In the genomic region with DNA sequence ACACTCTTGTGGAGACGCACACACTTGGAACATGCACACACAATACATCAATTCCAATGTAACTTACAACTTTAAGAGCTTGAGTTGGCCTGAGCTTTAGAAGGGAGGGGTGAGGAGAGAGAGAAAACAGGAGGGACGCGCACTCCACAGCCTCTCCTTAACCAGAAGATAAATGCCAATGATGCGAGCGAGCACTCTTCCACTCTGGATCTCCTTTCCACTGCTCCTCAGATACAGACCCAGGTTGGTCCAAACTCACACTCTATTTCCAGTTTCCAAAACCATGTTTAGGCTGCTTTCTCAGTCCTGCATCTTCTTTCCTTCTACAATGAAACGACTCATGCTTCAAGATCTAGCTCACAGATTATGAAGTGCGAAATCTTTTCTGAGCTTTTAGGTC, we compare ENCODE assay signal across 22 mouse cellular contexts. TPM values are rescaled to one million over a fixed set of nuclear protein-coding genes. Genes with fewer than 3 reads are reported as not detected.
DNase-seq lines count a peak whose midpoint lies in the region; ATAC-seq and TF ChIP-seq lines count a peak whose summit lies in the region.
"Had no signal": no experiment of that assay in that cellular context is flagged by ENCODE, and none has a peak within 500 bp of the region (broad histone marks: within the 10 kb centered on the region; RNA-seq: fewer than 3 reads in every experiment).

No protein-coding gene starts in this region.

- 0 out of 2 replicates have a peak overlapping the region, but pooled peaks have one; percentile 34 for H3K27ac ChIP-seq in left cerebral cortex, adult 2 months
- no peak overlapping the region for H3K27ac ChIP-seq in midbrain, embryonic 11.5 days (ENCODE audit: low read depth, low read length)
- no peak overlapping the region for H3K27ac ChIP-seq in midbrain, postnatal 0 days (ENCODE audit: low read depth, low read length)

- intact Hi-C loops in left cerebral cortex, adult 2 months (cut with DNase I), result no loop called here
- intact Hi-C loops in left cerebral cortex, postnatal 25 days (cut with DNase I), result no loop called here

- H3K27me3 ChIP-seq in midbrain, embryonic 11.5 days (ENCODE audit: control insufficient read depth, insufficient read depth, low read length), result no peaks in the 10 kb centered on the region
- no peaks in the 10 kb centered on the region for H3K27me3 ChIP-seq in midbrain, postnatal 0 days (ENCODE audit: insufficient read depth, low read length)
- H3K27me3 ChIP-seq: CH12.LX, Patski had no signal

- no peak for TF ChIP-seq CTCF in left cerebral cortex, adult 2 months (IDR thresholded peaks at IDR 0.05)
- TF ChIP-seq CTCF in midbrain, postnatal 0 days (IDR thresholded peaks at IDR 0.05), result no peak

- H3K4me2 ChIP-seq in midbrain, embryonic 11.5 days, result no peak overlapping the region
- H3K4me2 ChIP-seq in midbrain, postnatal 0 days (ENCODE audit: low read depth, low read length, poor library complexity, severe bottlenecking), result no peak overlapping the region

- H3K4me1 ChIP-seq in midbrain, embryonic 11.5 days (ENCODE audit: control insufficient read depth, insufficient read depth, low read length), result no peaks in the 10 kb centered on the region
- no peaks in the 10 kb centered on the region for H3K4me1 ChIP-seq in midbrain, postnatal 0 days (ENCODE audit: insufficient read depth, low read length)

- 95% methylated on average over 7 of the region's 7 CpGs for WGBS in midbrain, embryonic 11.5 days
- 95% methylated on average over 7 of the region's 7 CpGs for WGBS in midbrain, postnatal 0 days

- peak; percentile 50 for ATAC-seq in frontal cortex, adult (ENCODE audit: low TSS enrichment)
- no peak for ATAC-seq in midbrain, embryonic 11.5 days (ENCODE audit: low FRiP score)
- ATAC-seq in midbrain, postnatal 0 days (ENCODE audit: low FRiP score), result no peak
- ATAC-seq in erythroid progenitor cell, adult 5-6 weeks (replicated peaks; ENCODE audit: low FRiP score, poor library complexity, severe bottlenecking), result 0 out of 2 replicates have a peak, but pooled peaks have one; percentile 34
- ATAC-seq: activated CD4-positive, CD25-positive, alpha-beta regulatory T cell, adult 4 months; CD4-positive, CD25-positive, alpha-beta regulatory T cell, adult 4 months; Patski had no signal

- DNase-seq in frontal cortex, postnatal 36 days (ENCODE audit: low spot score in 2 of 2), result no peak
- no peak for DNase-seq in left cerebral cortex, adult 2 months (ENCODE audit: extremely low spot score in 1 of 2, low spot score in 2 of 2)
- DNase-seq in left cerebral cortex, postnatal 25 days (ENCODE audit: low spot score in 2 of 2), result no peak
- DNase-seq in midbrain, embryonic 11.5 days (ENCODE audit: low spot score, missing footprints), result peak; percentile 77
- no peak for DNase-seq in midbrain, postnatal 0 days (ENCODE audit: low spot score)
- DNase-seq in adrenal gland, postnatal 25 days, result no peak
- DNase-seq: adrenal gland, adult 2 months; adrenal gland, adult 8-10 months; adrenal gland, postnatal 10 days; adrenal gland, postnatal 14 days; adrenal gland, postnatal 36 days; B cell, adult 2 months; cerebellum, adult 11 months; cerebellum, adult 11-12 months; cerebellum, adult 18-20 months had no signal

- no peaks in the 10 kb centered on the region for H3K36me3 ChIP-seq in midbrain, embryonic 11.5 days (ENCODE audit: control insufficient read depth, insufficient read depth, low read length)
- H3K36me3 ChIP-seq in midbrain, postnatal 0 days (ENCODE audit: insufficient read depth, low read length), result 0 out of 2 replicates have a peak, but pooled peaks cover 3% of the 10 kb centered on the region

- H3K4me3 ChIP-seq in left cerebral cortex, adult 2 months, result no peak overlapping the region
- no peak overlapping the region for H3K4me3 ChIP-seq in midbrain, embryonic 11.5 days (ENCODE audit: low read depth, low read length)
- H3K4me3 ChIP-seq in midbrain, postnatal 0 days (ENCODE audit: low read depth, low read length), result no peak overlapping the region

- H3K9me3 ChIP-seq in midbrain, embryonic 11.5 days (ENCODE audit: control insufficient read depth, low read length), result no peaks in the 10 kb centered on the region
- H3K9me3 ChIP-seq in midbrain, postnatal 0 days (ENCODE audit: low read length), result no peaks in the 10 kb centered on the region
- H3K9me3 ChIP-seq: G1E had no signal

- H3K9ac ChIP-seq in midbrain, embryonic 11.5 days (ENCODE audit: low read length), result no peak overlapping the region
- H3K9ac ChIP-seq in midbrain, postnatal 0 days (replicated peaks; ENCODE audit: low read length, poor library complexity, severe bottlenecking), result no peak overlapping the region

RNA-seq across cellular contexts. Expression of a gene that starts 56.6 kb away (rescaled TPM):
- 100 to 1,000 TPM; 142 to 144 TPM for total RNA-seq in left cerebral cortex, adult 2 months (2021)
- total RNA-seq in left cerebral cortex, postnatal 25 days (2021), result 100 to 1,000 TPM; 156 to 162 TPM
- 58.7 and 63.3 TPM in 2 replicates for polyA plus RNA-seq in midbrain, embryonic 11.5 days (2014; fragmentation: Nextera tagmentation; extraction: Ambion mirVana)
- total RNA-seq in midbrain, postnatal 0 days (2014; rRNA removed), result 85.7 and 105 TPM in 2 replicates
- polyA plus RNA-seq in midbrain, postnatal 0 days (2015; fragmentation: Nextera tagmentation; extraction: Ambion mirVana), result 164 and 181 TPM in 2 replicates
- 320 and 322 TPM in 2 replicates for total RNA-seq in erythroid progenitor cell, adult 5-6 weeks (2015; ENCODE audit: low replicate concordance)
- total RNA-seq in erythroid progenitor cell, adult 5-6 weeks (2017; ENCODE audit: low replicate concordance), result 212 and 220 TPM in 2 replicates
- 76.1 and 97.5 TPM in 2 replicates for total RNA-seq in adrenal gland, postnatal 25 days (2021)

Comparison
In these comparisons a context has a peak if more than half of its experiments do, and no peak if none do; other contexts are left out.
1. ATAC-seq: peak in frontal cortex, adult (single experiment) and erythroid progenitor cell, adult 5-6 weeks (single experiment); none in midbrain, embryonic 11.5 days (single experiment) and midbrain, postnatal 0 days (single experiment).